Mouse (Mus musculus) layer of hippocampus, postnatal 25 days (tissue): Measurements from ENCODE around the gene Qtrt2. TPM values are rescaled to one million over a fixed set of nuclear protein-coding genes. Genes with fewer than 3 reads are reported as not detected.

Experiments used
- DNase-seq, 2 experiments: peaks; one replicate each; pipeline ENCODE4 v3.0.0; 2022; ENCODE audit warnings: mixed read lengths in 2 of 2, low spot score in 1 of 2; ENCODE audit errors: extremely low spot score in 1 of 2
- total RNA-seq, 2 experiments: library from RNA; stranded (reverse); gene quantifications; 2 replicates each; pipeline ENCODE4 v1.2.3; 2021

Qtrt2 gene
- 10 to 100 TPM; 26.8 to 40.8 TPM for total RNA-seq

- no peak for DNase-seq
Observed at GRCm38 (mm10) chr16:43926341-43926859, at the start of gene Qtrt2. Gene Qtrt2, minus strand, starts transcription at chr16:43926809.

- DNase-seq, result no peak
Observed at GRCm38 (mm10) chr16:43973606-43974220, 47.1 kb upstream of the Qtrt2 start.

GRCm38 (mm10) chr16:43973147-43973546, 46.5 kb upstream of the Qtrt2 start:
- no peak for DNase-seq

- DNase-seq, result no peak
Observed at GRCm38 (mm10) chr16:43972391-43972790, 45.8 kb upstream of the Qtrt2 start.

GRCm38 (mm10) chr16:43971741-43972140, 45.1 kb upstream of the Qtrt2 start:
- no peak for DNase-seq

GRCm38 (mm10) chr16:43971189-43971588, 44.6 kb upstream of the Qtrt2 start:
- no peak for DNase-seq

- DNase-seq, result no peak
Observed at GRCm38 (mm10) chr16:43970426-43970825, 43.8 kb upstream of the Qtrt2 start.

- DNase-seq, result no peak
Observed at GRCm38 (mm10) chr16:43965781-43966389, 39.3 kb upstream of the Qtrt2 start.

GRCm38 (mm10) chr16:43963780-43964179, 37.2 kb upstream of the Qtrt2 start:
- DNase-seq, result no peak

GRCm38 (mm10) chr16:43963291-43963690, 36.7 kb upstream of the Qtrt2 start:
- no peak for DNase-seq

- DNase-seq, result no peak
Observed at GRCm38 (mm10) chr16:43958038-43958437, 31.4 kb upstream of the Qtrt2 start.

GRCm38 (mm10) chr16:43954913-43955312, 28.3 kb upstream of the Qtrt2 start:
- no peak for DNase-seq

GRCm38 (mm10) chr16:43951591-43951990, 25.0 kb upstream of the Qtrt2 start:
- DNase-seq, result no peak

GRCm38 (mm10) chr16:43945869-43946268, 19.3 kb upstream of the Qtrt2 start:
- DNase-seq, result no peak

- no peak for DNase-seq
Observed at GRCm38 (mm10) chr16:43945351-43945750, 18.7 kb upstream of the Qtrt2 start.

- no peak for DNase-seq
Observed at GRCm38 (mm10) chr16:43940846-43941245, 14.2 kb upstream of the Qtrt2 start.

- no peak for DNase-seq
Observed at GRCm38 (mm10) chr16:43935892-43936291, 9.3 kb upstream of the Qtrt2 start.

GRCm38 (mm10) chr16:43935367-43935766, 8.8 kb upstream of the Qtrt2 start:
- no peak for DNase-seq

- no peak for DNase-seq
Observed at GRCm38 (mm10) chr16:43934856-43935255, 8.2 kb upstream of the Qtrt2 start.

GRCm38 (mm10) chr16:43933041-43933440, 6.4 kb upstream of the Qtrt2 start:
- DNase-seq, result no peak

- no peak for DNase-seq
Observed at GRCm38 (mm10) chr16:43932319-43932718, 5.7 kb upstream of the Qtrt2 start.

- DNase-seq, result no peak
Observed at GRCm38 (mm10) chr16:43931502-43931901, 4.9 kb upstream of the Qtrt2 start.
